Mouse (Mus musculus) urinary bladder, adult 18-20 months (tissue): ENCODE measurements around the gene Phtf1.

ENCODE experiments used
- DNase-seq, 2 experiments: peaks; one replicate each; pipeline ENCODE4 v3.0.0; 2022; ENCODE audit warnings: low spot score in 2 of 2, mixed read lengths in 2 of 2

Gene Phtf1

DNA sequence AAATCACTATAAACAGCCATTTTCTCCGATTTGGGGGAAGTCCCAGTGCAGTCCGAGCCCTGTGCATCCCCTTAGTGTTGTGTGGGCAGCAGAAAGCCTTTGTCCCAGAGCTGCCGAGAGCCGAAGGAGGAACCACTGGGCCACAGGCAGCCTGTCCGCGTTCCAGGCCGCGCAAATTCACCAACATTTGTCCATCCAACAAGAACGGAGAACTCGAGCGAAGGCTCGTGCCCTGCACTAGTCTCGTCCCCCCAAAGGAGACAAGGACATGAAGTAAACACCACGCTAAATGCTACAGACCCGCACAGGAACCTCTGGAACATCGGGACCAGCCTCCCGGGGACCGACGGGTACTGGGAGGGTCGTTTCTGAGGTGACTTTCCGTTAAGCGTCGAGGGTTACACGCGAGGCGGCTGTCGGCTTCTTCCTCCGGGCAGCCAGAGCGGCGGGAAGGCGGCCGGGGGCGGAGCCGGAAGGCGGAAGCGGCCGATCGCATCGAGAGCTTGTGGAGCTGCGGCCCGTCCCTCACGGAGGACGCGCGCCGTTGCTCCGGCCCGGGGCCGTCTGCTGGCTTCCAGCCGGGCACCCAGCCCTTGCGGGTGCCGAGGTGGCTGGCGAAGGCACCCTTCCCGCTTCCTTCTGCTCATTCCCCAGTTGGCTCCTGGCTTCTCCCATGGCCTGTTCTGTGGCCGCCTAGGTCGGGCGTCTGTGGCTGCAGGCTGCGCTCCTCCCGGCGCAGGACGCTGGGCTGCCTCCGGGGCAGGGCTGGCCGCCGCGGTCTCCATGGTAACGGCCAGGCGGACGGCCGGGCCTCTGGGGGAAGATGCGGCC, at the start of gene Phtf1:
Gene Phtf1 (plus strand): TSS at position 250 of the 831 bp plus-strand sequence.
- peak; percentile 74 to 91 for DNase-seq

GRCm38 (mm10) chr3:103920094-103920493, 47.8 kb upstream of the Phtf1 start:
- no peak for DNase-seq

DNA sequence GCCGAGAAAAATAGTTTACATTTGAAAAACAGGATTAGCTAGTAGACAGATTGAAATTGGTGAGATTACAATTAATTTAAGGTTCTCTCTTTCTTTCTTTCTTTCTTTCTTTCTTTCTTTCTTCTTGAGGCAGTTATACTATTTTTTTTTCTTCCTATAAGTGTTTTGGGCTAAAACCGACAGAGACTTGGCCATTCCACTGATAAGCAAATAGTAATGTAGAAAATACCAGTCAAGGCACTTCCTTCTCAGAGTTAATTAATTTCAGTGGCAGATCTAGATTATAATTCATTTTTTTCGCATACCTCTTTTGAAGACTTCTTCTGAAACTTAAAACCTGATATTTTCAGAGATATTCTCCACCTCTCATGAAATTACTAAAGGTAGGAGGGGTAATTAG, 42.6 kb upstream of the Phtf1 start:
- no peak for DNase-seq

GRCm38 (mm10) chr3:103927511-103927910, 40.4 kb upstream of the Phtf1 start:
- DNase-seq, result no peak

GRCm38 (mm10) chr3:103944794-103945562, 22.9 kb upstream of the Phtf1 start:
- no peak for DNase-seq

- no peak for DNase-seq
Measured at GRCm38 (mm10) chr3:103948666-103949065, 19.2 kb upstream of the Phtf1 start.

DNA sequence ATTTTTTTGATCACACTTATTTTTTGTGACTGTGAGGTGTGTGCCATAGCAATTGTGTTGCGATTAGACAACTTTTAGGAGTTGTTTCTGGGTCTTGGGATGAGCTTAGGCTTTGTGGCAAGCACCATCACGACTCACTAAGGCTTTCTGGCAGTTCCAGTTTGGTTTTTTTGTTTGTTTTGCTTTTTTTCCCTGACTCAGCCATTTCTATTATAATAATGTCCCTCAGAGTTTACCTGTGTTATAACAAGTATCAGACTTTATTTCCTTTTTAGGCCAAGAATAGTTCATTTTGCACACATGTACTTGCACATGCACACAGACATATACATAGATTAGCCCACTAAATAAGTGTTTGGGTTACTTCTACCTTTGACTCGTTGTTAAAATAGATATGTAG, 7.3 kb upstream of the Phtf1 start:
- DNase-seq, result no peak

DNA sequence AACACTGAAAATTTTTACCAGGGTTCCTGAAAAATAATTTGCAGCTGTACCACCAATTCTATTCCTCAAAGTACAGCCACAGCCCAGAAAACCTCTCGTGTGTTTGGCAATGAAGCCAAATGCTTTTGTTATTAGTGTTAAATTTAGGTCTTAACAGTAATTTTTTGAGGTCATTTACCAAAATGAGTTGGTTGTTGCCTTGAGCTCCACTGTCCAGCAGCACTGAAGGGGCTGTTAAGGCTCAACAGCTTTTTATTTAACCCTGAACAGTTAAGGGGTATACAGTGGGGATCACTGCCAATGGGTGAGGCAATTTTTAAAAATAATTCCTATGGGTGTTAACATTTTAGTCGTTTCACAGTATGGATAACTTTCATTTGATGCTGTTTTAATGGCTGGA, 679 bp upstream of the Phtf1 start:
- no peak for DNase-seq

DNA sequence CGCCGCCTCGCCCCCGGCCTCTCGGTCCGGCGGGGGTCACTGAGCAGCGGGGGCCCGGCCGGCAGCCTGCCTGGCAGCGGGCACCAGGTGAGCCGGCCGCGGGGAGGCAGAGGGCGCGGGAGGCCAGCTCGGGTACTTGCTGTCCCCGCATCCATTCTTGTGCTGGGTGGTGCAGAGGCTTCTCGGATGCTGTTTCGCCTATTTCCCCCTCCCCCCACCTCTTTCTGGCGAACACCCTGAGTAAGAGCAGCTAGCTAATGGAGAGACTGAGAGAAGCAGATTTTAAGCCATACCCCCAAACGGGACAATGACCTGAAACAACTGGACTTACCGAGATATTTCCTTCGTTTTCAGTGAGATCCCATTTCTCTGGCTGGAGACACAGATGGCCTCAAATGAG, 791 bp downstream of the Phtf1 start:
- no peak for DNase-seq

DNA sequence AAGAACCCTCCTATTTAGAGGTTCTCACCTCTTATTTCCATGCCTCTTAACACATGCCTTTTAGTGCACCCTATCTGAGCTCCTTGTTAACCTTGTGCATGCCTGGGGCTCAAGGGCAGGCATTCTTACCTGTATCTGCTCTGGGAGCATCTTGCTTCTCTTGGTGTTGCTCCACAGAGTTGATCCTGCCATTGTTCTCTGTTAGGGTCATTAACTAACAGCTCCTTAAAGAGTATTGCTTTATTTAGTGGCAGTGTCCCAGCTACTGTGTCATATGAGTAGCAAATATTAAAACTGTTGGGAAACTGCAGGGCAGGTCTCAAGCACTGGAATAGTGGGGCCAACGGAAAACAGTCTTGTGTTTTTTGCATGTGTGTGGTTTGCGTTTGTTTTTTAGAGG, 3.2 kb downstream of the Phtf1 start:
- DNase-seq, result no peak

DNA sequence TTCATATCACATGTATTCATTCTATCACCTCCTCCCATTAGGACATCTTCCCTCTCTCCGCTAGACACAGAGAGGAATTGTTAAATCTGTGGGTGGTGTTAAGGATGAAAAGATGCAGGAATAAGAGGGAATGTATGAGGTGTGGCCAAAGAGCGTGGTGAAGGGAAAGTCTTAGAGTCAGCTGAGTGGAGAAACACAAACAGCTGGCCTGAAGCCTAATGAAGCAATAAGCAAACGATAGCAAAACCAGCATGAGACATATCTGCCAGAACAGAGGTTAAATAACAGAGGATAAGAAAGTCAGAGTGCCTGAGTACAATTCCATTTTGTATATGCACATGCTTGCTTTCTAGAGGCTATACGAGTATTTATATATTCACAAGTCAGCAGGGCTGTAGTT, 16.6 kb downstream of the Phtf1 start:
- DNase-seq, result no peak

DNA sequence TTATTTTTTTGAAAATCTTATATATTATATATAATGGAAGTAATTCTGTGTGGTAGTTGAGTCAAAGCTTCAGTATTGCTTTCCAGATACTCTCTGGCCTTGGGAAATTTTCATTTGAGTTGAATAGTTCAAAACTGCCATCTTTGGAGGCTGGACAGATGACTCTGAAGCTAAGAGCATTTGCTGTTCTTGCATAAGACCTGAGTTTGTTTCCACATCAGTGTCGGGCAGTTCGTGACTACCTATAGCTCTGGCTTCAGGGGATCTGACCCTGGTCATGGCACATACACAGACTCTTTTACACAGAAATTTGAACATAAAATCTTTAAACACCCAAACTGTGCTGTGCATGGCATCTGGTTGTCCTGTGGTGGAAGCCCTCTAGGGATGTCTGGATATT, 17.3 kb downstream of the Phtf1 start:
- DNase-seq, result no peak

DNA sequence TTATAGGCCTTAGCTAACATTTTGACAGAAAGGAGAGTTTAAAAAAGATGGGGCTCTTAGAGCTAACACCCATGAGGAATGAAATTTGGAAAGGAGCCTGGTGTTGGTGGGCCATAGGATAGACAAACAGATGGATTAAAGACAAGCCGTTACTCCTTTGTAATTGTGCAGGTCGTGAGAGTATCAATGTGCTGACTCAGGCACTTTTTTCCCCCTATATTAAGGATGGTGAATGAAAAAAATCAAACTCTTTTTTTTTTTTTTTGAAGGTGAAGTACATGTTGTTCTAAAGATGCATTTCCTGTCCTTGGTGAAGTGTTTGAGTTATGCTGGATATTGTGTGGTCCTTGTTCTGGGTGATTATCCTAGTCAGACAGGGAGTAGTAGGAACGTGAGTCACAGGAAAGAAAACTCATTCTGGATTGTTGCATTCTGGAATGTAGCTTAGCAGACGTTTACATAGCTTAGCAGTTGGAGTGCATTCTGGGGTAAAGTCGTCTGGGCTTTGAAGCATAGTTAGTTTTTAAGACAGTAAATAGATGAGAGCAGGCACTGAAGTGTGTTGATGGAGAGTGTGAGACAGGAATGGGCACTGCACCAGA, 20.0 kb downstream of the Phtf1 start:
- no peak for DNase-seq

GRCm38 (mm10) chr3:103989352-103989751, 21.4 kb downstream of the Phtf1 start:
- DNase-seq, result no peak

DNA sequence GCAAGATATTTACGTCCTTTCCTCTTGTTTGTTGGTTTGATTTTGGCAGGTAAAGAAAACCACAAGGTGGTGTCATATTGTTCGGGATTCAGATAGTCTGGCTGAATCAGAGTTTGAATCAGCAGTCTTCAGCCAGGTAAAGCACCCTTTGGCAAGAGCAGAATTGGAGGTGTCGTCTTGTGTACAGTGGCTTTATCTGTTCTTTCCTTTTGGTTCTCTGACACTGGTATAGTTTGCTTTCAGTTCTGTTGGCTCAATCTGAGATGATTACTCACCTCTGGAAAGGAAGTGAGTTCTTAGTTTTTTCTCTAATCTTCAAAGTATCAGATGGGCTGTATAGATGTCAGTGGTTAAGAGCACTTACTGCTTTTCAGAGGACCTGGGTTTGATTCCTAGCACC, 23.4 kb downstream of the Phtf1 start:
- no peak for DNase-seq

GRCm38 (mm10) chr3:103998724-103999123, 30.8 kb downstream of the Phtf1 start:
- no peak for DNase-seq

GRCm38 (mm10) chr3:104006896-104007466, 39.1 kb downstream of the Phtf1 start:
- no peak for DNase-seq

- no peak for DNase-seq
Measured at GRCm38 (mm10) chr3:104007479-104007878, 39.6 kb downstream of the Phtf1 start.

GRCm38 (mm10) chr3:104009924-104010662, 42.2 kb downstream of the Phtf1 start:
- DNase-seq, result no peak

GRCm38 (mm10) chr3:104011972-104012371, 44.1 kb downstream of the Phtf1 start:
- no peak for DNase-seq

DNA sequence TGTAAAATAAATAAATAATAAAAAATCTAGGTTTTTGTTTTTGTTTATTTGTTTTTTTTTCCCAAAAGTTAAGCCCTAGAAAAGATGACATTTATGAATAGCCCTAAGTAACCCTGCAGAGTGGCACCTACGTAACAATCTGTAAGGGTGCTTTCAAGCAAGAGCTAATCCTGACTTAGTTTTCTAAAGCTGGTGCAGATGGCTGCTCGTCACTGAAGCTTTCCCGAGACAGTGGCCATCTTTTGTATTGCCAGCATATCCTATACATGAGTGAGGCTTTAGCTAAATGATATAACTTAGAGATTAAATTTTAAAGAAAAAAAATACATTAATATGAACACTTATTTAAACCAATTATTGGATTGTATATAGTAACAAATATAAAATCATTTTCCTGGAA, 50.0 kb downstream of the Phtf1 start:
- no peak for DNase-seq

DNA sequence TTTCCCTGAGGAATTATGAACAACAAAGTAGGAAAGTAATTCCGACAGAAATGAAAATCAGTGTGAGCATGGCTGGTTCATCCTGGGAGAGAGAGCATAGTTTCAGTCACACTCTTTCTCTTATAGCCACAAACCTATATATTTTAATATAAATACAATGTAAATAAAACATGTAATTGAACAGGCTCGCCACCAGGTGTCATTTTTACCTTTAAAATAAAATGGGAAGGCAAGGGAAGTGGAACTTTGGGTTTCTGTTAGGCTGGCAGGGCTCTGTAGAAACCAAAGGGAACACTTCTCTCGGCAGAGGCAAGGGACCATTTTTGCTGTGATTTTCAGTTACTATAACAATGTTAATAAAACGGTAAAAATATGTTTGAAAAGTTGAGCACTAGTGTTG, 51.5 kb downstream of the Phtf1 start:
- DNase-seq, result no peak
